Mouse (Mus musculus) splenic B cell, adult 2 months (primary cell): ENCODE results near the gene Methig1.

Experiments used
- DNase-seq: peaks from one replicate; pipeline ENCODE4 v3.0.0-alpha.2; 2011; ENCODE audit warnings: low read depth, low spot score
- H3K27me3 ChIP-seq: 2 replicates; pipeline ENCODE4 v1.6.1; 2012; ENCODE audit warnings: mild to moderate bottlenecking, low read length, moderate library complexity, mixed read lengths; ENCODE audit not compliant: control insufficient read depth, poor library complexity, insufficient read depth, severe bottlenecking
- H3K36me3 ChIP-seq: 2 replicates; pipeline ENCODE4 v1.6.1; 2012; ENCODE audit warnings: mild to moderate bottlenecking, low read length, moderate library complexity, mixed read lengths; ENCODE audit not compliant: control insufficient read depth, poor library complexity, insufficient read depth, severe bottlenecking

The Methig1 gene

DNA sequence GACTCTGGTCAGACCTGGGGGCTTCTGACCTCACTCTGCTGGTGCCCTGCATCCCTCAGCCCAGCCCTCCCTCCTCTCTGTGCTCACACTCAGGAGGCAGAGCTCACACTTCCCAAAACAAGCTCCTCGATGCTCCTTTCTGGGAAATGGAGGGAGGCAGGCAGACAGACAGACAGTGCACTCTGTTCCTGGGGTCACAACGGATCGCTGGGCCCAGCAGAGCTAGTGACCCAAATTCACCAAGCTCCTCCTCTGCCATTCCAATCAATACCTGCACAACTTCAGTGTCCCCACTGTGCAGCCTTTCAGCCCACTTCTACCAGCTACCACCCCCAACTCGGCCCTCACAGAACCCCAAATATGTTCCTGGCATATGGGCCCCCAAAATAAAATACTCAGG is 48.9 kb downstream of the Methig1 start:
- Histone ChIP-seq H3K27me3 (no peaks in the 10 kb centered on the region), H3K36me3 (no peaks in the 10 kb centered on the region; the same call in 1 of the 2 replicates)
- DNase-seq: no peak

DNA sequence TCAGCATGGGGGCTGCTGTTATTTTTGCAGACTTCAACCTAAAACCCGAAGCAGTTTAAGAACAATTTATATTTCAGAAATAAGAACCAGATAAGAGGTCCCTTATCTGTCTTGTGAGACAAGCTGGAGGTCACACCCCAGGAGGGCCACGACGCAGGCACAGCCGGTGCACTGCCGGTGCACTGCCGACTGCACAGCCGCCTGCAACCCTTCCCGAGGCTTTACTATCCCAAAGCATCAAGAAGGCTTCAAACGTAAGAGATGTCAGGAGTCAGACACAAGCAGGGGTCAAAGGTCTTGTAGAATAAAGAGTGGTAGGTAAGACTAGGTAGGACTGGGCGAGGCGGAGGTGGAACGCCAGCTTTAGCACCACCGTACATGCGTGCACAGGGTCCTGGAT is 49.4 kb downstream of the Methig1 start:
- Histone ChIP-seq H3K27me3 (no peaks in the 10 kb centered on the region), H3K36me3 (no peaks in the 10 kb centered on the region; the same call in 1 of the 2 replicates)
- no peak for DNase-seq

DNA sequence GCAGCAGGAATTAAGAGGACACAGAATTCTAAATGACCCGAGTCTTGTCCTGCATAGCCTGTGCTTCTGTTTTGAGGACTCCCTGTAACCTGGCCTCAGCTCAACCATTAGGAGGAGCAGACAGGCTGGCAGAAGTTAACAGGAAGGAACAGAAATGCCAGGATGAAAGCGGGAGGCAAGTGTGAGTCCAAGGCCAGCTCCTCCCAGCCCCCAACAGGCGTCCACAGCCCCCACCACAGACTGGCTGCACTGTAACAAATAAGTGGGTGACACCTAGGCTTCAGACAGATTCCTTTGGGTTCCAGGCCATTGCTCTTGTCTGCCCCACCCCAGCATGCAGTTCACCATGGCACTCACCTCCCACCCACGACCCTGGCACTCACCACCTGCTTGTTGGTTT is 49.8 kb downstream of the Methig1 start:
- H3K36me3 ChIP-seq: no peaks in the 10 kb centered on the region; the same call in 1 of the 2 replicates
- DNase-seq: no peak
- no peaks in the 10 kb centered on the region for H3K27me3 ChIP-seq

DNA sequence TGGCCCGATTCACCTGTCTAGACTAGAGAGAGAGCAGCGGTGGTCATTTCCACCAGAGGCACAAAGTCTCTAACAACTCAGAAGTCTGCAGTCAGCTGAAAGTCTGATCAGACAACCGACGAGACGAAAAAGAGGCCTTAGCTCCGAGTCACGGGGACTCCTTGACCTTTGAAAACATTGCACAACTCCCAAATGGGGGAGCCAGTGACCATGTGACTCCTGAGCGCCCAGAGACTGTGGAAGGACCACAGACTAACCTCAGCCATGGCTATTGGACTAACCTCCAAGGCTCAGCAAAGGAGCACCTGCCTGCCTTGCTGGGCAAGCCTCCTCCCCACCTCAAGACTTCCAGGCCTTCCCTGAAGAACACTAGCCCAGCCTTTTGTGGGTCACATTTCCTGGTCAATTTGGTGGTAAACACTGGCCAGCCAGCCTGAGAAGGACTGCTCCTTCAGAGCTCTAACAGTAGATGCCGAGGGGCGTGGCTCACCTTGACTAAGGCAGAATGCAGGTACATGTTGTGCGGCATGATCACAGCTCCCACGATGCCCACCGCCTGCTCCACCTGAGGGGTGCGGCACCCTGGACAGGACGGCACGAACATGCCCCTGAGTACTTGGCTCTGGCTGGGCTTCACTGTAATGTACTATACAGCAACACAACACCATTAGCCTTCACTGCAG is 50.5 kb downstream of the Methig1 start:
- Histone ChIP-seq H3K27me3 (no peaks in the 10 kb centered on the region), H3K36me3 (no peaks in the 10 kb centered on the region; the same call in 1 of the 2 replicates)
- no peak for DNase-seq

DNA sequence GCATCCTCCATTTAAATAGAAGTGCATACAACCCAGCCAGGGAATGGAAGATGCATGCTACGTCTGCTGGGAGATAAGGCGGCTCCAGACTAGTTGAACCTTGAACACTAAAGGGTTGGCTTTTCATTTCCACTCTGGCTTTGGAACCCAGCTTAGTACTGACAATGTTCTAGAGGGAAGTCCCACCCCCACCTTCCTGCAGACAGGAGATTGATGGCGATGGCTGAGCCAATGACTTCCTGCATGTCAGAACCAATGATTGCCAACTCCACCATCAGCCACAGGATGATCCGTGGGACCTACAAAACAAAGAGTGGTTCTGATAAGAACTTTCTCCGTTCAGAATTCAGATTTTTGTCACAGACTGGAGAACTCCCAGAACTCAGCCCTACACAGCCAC is 53.1 kb downstream of the Methig1 start:
- H3K36me3 ChIP-seq: no peaks in the 10 kb centered on the region; the same call in 1 of the 2 replicates
- no peak for DNase-seq
- H3K27me3 ChIP-seq: no peaks in the 10 kb centered on the region

DNA sequence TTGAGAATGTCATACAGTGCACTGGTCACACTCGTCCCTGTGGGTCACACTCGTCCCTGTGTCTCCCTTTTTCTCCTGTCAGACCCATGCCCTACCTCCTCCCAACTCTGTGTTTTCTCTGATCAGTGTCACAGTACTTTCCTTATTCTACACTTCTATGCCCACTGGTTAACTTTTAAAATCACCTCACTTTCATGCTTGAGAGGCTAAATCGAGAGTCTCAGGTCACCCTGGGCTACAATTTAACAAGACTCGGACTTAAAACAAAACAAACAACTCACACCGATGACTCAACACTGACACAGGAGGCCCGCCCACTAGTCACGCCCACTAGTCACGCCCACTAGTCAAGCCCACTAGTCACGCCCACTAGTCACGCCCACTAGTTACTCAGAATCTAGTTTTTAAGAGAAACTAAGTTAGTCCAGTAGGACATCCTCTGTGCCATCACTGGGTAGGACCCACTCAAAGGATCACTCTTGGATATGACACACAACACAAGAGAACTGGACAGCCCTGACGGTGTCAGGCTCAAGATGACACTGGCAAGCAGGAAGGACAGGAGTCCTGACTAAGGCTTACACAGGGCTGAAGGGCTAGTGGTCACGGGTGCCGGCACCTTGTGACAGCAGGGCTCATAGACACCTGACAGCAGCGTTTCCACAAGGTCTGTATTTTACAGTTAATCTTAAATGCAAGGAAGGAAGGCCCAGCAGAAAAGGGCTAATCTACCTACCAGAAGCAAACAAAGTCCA is 58.1 kb downstream of the Methig1 start:
- H3K36me3 ChIP-seq: no peaks in the 10 kb centered on the region; the same call in 1 of the 2 replicates
- DNase-seq: peak; percentile 43
- no peaks in the 10 kb centered on the region for H3K27me3 ChIP-seq

DNA sequence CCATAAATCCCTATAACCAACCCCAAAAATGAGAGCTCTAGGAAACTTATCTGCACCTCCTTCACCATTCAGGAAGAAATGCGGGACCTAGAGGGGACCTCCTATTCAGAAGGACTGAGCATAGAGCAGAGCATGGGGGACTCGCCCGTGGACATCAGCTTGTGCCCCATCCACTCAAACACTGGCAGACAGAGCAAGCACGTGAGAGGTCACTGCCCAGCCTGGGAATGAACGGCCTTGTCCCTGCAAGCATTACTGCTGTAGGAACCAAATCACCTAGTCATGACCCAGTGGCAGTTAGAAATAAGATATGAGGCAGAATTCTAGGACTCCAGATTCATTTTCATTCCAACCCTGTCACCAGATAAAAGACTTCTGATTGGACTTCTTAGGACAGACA is 58.8 kb downstream of the Methig1 start:
- Histone ChIP-seq H3K36me3 (no peaks in the 10 kb centered on the region), H3K27me3 (no peaks in the 10 kb centered on the region)
- DNase-seq: no peak

DNA sequence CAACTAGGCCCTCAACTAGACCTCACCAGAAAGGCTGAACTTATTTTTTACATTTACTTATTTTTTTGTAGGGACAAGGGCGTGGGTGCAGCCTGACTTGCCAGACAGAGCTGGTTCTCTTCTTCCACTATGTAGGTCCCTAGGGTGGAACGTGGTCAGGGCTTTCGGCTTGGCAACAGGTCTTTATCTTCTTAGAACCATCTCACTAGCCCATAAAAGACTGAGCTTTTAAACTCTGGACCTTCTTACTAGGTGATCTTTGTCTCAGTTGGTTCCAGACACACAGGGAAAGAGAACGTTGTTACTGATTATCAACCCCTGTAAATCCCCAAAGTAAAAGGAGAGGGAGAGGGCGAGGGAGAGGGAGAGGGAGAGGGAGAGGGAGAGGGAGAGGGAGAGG is 60.4 kb downstream of the Methig1 start:
- Histone ChIP-seq H3K27me3 (no peaks in the 10 kb centered on the region), H3K36me3 (no peaks in the 10 kb centered on the region)
- no peak for DNase-seq

DNA sequence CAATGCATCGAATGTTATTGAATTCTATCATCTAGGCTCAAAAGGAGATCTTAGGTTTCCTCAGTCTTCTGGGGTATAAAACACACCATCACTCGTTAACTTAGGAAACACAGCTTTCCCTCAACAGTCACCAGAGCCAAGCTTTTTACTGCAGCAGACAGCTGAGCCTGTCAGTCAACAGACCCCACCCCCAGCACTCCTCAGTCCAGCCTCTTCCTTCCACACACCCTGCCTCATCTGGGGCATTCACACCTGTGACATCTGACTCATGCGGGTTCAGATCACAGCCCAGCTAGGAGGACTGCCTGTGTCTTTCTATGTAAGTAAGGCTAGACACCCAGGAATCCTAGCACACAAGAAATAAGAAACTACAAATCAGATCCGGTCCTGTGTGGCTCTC is 61.1 kb downstream of the Methig1 start:
- H3K36me3 ChIP-seq: no peaks in the 10 kb centered on the region
- no peak for DNase-seq
- no peaks in the 10 kb centered on the region for H3K27me3 ChIP-seq

DNA sequence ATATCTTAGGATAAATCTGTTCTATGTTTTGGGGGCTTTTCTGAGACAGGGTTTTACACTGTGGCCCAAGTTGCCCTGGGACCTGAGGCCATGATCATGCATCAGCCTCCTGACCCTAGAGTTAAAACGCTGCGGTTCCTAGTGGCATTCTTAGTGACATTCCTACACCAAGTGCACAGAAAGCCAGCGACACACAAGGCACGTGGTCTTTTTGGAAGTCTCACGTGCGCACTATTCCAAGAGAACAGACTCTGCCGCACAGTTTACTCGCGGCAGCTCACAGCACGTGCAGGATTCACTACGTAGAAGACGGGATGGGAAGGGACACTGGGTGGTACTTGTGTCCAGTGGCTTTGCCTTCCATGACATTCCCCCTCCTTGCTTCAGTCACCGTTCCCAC is 62.0 kb downstream of the Methig1 start:
- H3K36me3 ChIP-seq: no peaks in the 10 kb centered on the region
- no peak for DNase-seq
- H3K27me3 ChIP-seq: no peaks in the 10 kb centered on the region

DNA sequence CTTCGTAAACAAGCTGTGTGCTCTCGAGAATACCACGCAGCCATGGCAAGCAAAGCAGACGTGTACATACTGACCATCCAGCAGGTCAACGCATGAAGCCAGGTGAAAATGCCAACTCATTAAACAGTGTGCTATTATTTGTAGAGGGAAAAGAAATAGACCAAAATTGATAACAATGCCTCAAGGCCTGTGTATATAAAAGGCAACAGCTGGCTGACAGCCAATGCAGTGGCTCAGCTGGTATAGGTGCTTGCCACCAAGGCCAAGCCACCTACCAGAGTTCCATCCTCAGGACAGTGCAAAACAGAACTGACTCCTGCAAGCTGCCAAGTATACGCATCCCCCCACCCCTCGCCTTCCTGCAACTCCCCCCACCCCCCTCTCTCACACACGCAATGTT is 62.7 kb downstream of the Methig1 start:
- no peak for DNase-seq
- Histone ChIP-seq H3K36me3 (no peaks in the 10 kb centered on the region), H3K27me3 (no peaks in the 10 kb centered on the region)

DNA sequence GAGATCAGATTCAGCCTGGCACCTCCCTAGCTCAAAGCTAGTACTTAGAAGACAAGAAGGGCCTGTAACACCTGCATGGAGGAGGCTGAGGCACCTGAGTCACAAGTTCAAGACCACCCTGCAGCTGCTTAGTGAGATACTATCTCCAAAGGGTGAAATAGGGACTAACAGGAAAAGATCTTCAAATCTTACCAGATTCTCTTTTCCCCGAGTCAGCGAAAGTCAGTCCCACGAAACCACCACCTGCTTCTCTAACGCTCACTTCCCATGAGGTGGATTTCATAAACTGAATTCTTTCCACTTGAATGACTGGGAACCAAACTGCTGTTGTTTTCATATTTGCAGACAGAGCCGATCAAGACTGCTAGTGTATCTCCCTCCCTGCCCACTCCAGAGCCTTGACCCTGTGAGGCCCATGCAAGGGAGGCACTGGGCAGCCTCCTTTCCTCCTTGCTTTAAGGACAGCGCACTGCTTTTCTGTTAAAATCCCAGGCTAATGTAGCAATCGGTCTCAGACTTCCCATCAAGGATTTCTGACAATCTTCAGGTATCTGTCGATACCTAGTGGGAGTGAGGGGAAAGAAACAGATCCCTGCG is 65.0 kb downstream of the Methig1 start:
- DNase-seq: no peak
- Histone ChIP-seq H3K36me3 (no peaks in the 10 kb centered on the region), H3K27me3 (no peaks in the 10 kb centered on the region)

DNA sequence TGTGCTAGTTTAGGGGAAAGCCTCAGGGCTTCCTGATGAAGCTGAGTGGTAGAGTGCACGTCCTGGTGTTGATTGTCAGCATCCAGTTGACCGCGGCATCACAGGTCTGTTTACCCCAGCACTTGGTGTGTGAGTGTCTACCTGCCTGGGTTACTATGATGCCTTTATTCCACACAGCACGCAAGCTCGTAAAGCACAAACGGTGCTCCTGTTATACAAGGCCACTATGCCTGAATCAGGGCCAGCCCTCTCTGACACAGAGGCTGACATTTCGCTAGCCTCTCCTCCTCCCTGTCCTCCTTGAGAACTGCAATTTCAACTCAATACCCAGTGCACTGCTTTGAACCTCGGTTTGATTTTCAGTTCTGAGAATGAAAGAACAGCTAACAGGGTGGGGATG is 66.4 kb downstream of the Methig1 start:
- no peaks in the 10 kb centered on the region for H3K27me3 ChIP-seq
- DNase-seq: no peak
- no peaks in the 10 kb centered on the region for H3K36me3 ChIP-seq

DNA sequence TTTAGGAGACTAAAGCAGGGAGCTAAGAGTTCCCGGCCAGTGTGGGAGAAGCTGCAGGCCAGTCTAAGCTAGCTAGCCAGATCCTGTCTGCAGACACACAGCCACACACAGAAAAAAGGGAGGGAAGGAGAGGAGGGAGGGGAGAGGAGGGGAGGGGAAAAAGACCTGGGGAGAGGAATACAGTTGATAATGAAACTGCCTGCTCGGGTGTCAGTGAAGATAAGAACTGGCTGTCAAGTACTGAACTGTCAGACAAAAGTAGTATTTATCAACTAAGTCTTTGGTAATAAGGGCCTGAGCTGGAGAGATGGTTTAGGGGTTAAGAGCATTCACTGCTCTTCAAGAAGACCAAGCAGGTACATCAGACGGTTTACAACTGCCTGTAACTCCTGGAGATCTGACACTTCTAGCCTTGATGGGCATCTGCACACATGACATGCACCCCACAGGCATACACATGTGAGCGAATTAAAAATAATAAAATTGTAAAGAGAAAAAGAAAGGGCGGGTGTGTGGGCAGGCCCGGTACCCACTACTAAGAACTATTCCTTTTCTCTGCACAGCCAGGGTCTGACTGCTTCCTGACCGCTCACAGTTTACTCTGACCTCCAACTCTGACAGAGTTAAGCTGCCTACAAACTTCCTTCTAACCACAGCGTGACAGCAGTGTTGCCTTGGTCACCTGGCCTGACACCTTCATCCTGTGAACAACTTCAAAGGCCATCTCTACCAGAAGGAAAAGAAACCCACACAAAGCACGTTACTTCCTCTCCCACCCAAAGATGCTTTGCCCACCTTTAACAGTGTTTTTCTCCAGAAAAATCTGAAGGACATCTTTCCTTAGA is 67.2 kb downstream of the Methig1 start:
- DNase-seq: peak; percentile 16
- H3K36me3 ChIP-seq: no peaks in the 10 kb centered on the region

More for the DNA sequence above, 67.2 kb downstream of the Methig1 start:
- no peaks in the 10 kb centered on the region; the same call in 1 of the 2 replicates for H3K27me3 ChIP-seq
